Mouse (Mus musculus): ENCODE results near the gene 4930519P11Rik. TPM values are rescaled to one million over a fixed set of nuclear protein-coding genes. Genes with fewer than 3 reads are reported as not detected.

4930519P11Rik gene
- polyA plus RNA-seq, 1 experiment, result 1.4 TPM

DNA sequence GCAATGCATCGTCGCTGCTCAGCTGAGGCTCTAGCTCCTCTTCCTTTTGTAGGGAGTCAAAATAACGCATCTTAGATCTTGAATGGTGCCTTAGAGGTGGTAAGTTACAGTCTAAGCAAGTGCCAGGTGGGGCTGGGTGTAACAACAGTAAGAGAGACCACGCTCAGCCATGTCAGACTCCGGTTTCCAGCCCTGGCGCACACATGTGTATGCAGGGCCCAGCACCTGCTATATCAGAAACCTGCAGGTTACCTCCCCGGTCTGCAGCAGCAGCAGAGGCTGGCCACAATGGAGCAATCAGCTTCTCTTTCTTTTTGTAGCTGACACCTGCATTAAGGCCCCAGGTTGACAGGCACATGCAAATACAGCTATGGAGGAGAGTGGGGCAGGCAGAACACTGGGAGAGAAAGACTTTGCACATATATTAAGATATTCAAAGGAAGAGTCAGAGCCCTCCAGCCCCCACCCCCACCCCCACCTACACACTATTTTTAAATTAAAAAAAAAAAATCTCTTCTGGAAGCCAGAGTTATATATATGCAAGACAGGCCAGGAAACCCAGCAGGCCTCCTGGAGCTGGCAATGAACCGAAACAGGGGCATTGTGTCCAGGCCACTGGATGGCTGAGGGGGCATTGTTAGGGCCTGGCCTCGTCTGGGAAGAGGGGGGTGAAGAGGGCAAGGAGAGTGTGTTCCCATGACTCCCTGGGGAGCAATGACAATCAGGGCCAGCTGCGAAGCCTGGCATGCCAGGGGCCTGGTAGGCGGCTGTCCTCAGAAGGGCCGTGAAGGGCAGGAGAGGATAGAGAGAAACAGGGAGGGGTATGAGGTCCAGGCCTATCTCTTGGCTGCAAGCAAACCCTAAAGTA lies 36.1 kb downstream of the 4930519P11Rik start:
- Histone ChIP-seq H3K27me3 (ENCODE audit: control insufficient read depth, insufficient read depth, low read length) (no peaks in the 10 kb centered on the region), H3K36me3 (ENCODE audit: control insufficient read depth, insufficient read depth, low read length) (no peaks in the 10 kb centered on the region), H3K27ac (ENCODE audit: insufficient read depth, low read length) (no peak overlapping the region), H3K4me3 (ENCODE audit: extremely low read depth, insufficient read depth, insufficient read length) (no peak overlapping the region), H3K4me1 (ENCODE audit: control insufficient read depth, insufficient read depth, insufficient read length) (peaks cover 3% of the 10 kb centered on the region; the same call in 1 of the 2 replicates)
- 65% methylated on average over 12 of the region's 12 CpGs for WGBS
- TF ChIP-seq CTCF (IDR thresholded peaks at IDR 0.05; ENCODE audit: extremely low read depth, insufficient read depth, insufficient read length, insufficient replicate concordance) (no peak), POLR2A (IDR thresholded peaks at IDR 0.05; ENCODE audit: low read depth, low read length) (no peak)
- no peak for DNase-seq (ENCODE audit: low read depth in 1 of 2, low spot score in 2 of 2)

DNA sequence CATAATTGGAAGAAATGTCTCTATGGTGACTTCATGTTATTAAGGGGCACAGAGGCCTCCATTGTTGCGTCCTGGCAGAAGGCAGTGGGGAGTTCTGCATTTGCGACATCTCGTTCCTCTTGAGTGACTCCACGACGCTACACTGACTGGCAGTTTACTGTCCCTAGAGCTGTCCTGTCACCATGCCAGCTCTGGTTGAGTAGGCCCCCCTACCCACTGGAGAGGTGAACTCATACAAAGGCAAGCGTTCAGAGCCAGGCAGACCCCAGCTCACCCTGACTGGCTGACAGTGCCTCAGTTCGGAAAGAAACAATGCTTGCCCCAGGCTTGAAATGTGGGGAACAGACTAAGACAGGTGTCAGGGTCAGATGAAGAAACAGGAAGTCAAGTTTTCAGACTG lies 39.0 kb downstream of the 4930519P11Rik start:
- 26% methylated on average over 7 of the region's 7 CpGs for WGBS
- peak; percentile 27 to 37 for DNase-seq (ENCODE audit: low read depth in 1 of 2, low spot score in 2 of 2)
- TF ChIP-seq POLR2A (IDR thresholded peaks at IDR 0.05; ENCODE audit: low read depth, low read length) (no peak), CTCF (IDR thresholded peaks at IDR 0.05; ENCODE audit: extremely low read depth, insufficient read depth, insufficient read length, insufficient replicate concordance) (no peak)
- H3K4me3 ChIP-seq (ENCODE audit: extremely low read depth, insufficient read depth, insufficient read length), result peak overlapping the region; percentile 26; the same call in 1 of the 2 replicates
- H3K27me3 ChIP-seq (ENCODE audit: control insufficient read depth, insufficient read depth, low read length), result no peaks in the 10 kb centered on the region
- H3K4me1 ChIP-seq (ENCODE audit: control insufficient read depth, insufficient read depth, insufficient read length), result peaks cover 3% of the 10 kb centered on the region
- H3K36me3 ChIP-seq (ENCODE audit: control insufficient read depth, insufficient read depth, low read length), result no peaks in the 10 kb centered on the region
- peak overlapping the region; percentile 79 for H3K27ac ChIP-seq (ENCODE audit: insufficient read depth, low read length)

DNA sequence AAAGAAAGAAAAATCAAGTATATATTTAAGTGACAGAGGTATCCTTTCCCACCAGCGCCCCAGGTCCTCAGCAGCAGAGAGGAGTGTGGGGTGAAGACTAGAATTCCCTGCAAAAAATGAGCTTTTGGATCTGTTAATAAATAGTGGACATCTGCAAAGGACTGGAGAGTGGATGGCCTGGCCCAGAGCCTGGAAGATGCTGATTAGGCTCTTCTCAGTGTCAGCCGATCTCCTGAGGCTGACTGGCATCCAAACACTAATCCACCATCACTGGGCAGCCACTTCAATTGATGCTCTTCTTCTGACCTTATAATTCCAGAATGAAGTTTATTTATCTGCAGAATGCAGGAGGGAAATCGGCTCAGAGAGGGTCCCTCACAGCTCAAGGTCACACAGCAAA lies 40.2 kb downstream of the 4930519P11Rik start:
- Histone ChIP-seq H3K4me1 (ENCODE audit: control insufficient read depth, insufficient read depth, insufficient read length) (peaks cover 7% of the 10 kb centered on the region), H3K27me3 (ENCODE audit: control insufficient read depth, insufficient read depth, low read length) (no peaks in the 10 kb centered on the region), H3K27ac (ENCODE audit: insufficient read depth, low read length) (no peak overlapping the region), H3K4me3 (ENCODE audit: extremely low read depth, insufficient read depth, insufficient read length) (no peak overlapping the region), H3K36me3 (ENCODE audit: control insufficient read depth, insufficient read depth, low read length) (no peaks in the 10 kb centered on the region)
- no peak for TF ChIP-seq POLR2A (IDR thresholded peaks at IDR 0.05; ENCODE audit: low read depth, low read length)
- no peak for DNase-seq (ENCODE audit: low read depth in 1 of 2, low spot score in 2 of 2)
- 89% methylated on average over 3 of the region's 3 CpGs for WGBS

DNA sequence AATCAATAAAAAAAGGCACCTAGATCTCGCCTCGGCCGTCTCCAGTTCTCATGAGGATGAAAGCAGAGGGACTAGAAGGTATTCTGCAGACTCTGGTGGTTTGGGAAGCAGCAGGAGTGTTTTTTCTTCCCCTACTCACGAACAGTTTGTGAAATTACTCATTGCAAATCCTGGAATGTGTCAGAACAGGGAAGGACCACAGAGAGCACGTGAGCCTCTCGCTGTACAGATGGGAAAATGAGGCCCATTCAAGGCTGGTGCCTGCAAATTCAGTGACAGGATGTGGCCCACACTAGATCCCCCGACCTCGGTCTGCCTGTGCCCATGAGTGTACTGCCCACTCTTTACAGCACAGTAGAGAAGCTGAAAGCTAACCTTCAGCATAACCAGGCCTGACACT lies 41.3 kb downstream of the 4930519P11Rik start:
- Histone ChIP-seq H3K36me3 (ENCODE audit: control insufficient read depth, insufficient read depth, low read length) (no peaks in the 10 kb centered on the region), H3K4me1 (ENCODE audit: control insufficient read depth, insufficient read depth, insufficient read length) (peaks cover 7% of the 10 kb centered on the region), H3K4me3 (ENCODE audit: extremely low read depth, insufficient read depth, insufficient read length) (no peak overlapping the region), H3K27ac (ENCODE audit: insufficient read depth, low read length) (no peak overlapping the region), H3K27me3 (ENCODE audit: control insufficient read depth, insufficient read depth, low read length) (no peaks in the 10 kb centered on the region)
- no peak for DNase-seq (ENCODE audit: low read depth in 1 of 2, low spot score in 2 of 2)
- 81% methylated on average over 8 of the region's 8 CpGs for WGBS
- TF ChIP-seq CTCF (IDR thresholded peaks at IDR 0.05; ENCODE audit: extremely low read depth, insufficient read depth, insufficient read length, insufficient replicate concordance) (no peak), POLR2A (IDR thresholded peaks at IDR 0.05; ENCODE audit: low read depth, low read length) (no peak)

DNA sequence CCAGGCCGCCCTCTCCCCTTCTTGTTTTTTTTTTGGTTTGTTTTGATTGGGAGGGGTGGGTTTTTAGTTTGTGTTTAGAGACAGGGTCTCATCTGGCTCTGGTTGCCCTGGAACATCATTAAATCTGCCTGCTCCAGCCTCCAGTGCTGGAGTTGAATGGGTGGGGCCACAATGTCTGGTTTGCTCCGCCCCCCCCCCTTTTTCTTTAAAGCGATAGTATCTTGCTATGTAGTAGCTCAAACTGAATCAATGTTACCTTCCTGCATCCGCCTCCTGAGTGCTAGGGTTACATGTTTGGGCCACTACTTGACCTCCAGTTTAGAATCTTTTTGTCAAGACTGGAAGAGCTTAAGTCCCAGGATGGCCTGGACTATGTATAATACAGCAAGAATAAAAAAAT lies 42.0 kb downstream of the 4930519P11Rik start:
- H3K4me3 ChIP-seq (ENCODE audit: extremely low read depth, insufficient read depth, insufficient read length), result no peak overlapping the region
- no peaks in the 10 kb centered on the region for H3K27me3 ChIP-seq (ENCODE audit: control insufficient read depth, insufficient read depth, low read length)
- H3K4me1 ChIP-seq (ENCODE audit: control insufficient read depth, insufficient read depth, insufficient read length), result peaks cover 7% of the 10 kb centered on the region
- no peak overlapping the region for H3K27ac ChIP-seq (ENCODE audit: insufficient read depth, low read length)
- no peak for DNase-seq (ENCODE audit: low read depth in 1 of 2, low spot score in 2 of 2)
- H3K36me3 ChIP-seq (ENCODE audit: control insufficient read depth, insufficient read depth, low read length), result no peaks in the 10 kb centered on the region
- TF ChIP-seq CTCF (IDR thresholded peaks at IDR 0.05; ENCODE audit: extremely low read depth, insufficient read depth, insufficient read length, insufficient replicate concordance) (no peak), POLR2A (IDR thresholded peaks at IDR 0.05; ENCODE audit: low read depth, low read length) (no peak)
- WGBS, result 87% methylated on average over 4 of the region's 4 CpGs

DNA sequence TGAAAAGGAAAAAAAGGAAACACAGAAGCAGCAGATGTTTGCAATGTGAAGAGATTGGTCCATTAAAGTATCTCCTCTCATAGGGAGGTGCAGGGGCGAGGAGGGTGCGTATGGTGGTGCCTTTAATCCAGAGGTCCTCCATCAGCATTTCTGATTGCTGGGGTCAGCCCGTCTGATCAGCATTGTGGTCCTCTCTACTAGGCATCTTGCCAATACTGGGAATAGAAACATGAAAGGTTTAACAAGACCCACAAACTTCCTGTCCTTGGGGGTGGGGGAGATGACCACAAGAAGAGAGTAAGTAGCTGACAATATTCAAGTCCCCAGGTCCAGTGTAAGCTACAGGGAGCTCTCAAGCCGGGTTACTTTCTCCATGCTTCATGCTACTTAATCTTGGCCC lies 42.6 kb downstream of the 4930519P11Rik start:
- TF ChIP-seq POLR2A (IDR thresholded peaks at IDR 0.05; ENCODE audit: low read depth, low read length), result no peak
- TF ChIP-seq CTCF (IDR thresholded peaks at IDR 0.05; ENCODE audit: extremely low read depth, insufficient read depth, insufficient read length, insufficient replicate concordance), result no peak
- WGBS, result 29% methylated on average over 4 of the region's 4 CpGs
- no peaks in the 10 kb centered on the region for H3K27me3 ChIP-seq (ENCODE audit: control insufficient read depth, insufficient read depth, low read length)
- peaks cover 7% of the 10 kb centered on the region for H3K4me1 ChIP-seq (ENCODE audit: control insufficient read depth, insufficient read depth, insufficient read length)
- H3K4me3 ChIP-seq (ENCODE audit: extremely low read depth, insufficient read depth, insufficient read length), result no peak overlapping the region
- H3K27ac ChIP-seq (ENCODE audit: insufficient read depth, low read length), result no peak overlapping the region
- DNase-seq (ENCODE audit: low read depth in 1 of 2, low spot score in 2 of 2), result no peak
- no peaks in the 10 kb centered on the region for H3K36me3 ChIP-seq (ENCODE audit: control insufficient read depth, insufficient read depth, low read length)

DNA sequence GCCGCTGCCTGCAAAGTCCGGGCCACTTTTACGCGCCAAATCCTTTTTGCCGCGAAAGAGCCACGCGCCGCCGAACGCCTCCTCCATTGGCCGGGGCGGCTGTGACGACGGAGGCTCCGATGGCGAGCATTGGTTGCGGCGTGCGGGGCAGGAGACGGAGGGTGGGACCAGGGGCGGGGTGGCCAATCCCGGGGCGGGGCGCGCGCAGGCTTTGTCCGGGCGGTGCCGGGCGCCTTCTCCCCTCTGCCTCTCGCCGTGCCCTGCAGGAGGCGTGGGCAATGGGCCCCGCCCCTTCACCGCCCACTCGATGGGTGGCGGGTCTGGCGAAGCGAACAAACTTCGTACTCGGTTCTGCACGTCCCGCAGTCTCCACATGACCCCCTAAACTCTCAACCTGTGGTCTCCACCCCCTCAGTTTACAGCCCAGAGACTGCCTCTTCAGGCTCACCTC lies 43.4 kb downstream of the 4930519P11Rik start, which contains the start of gene E2f1:
Gene E2f1, minus strand, starts transcription at position 57 of the 451 bp plus-strand sequence.
- peak; percentile 86 to 93 for DNase-seq (ENCODE audit: low read depth in 1 of 2, low spot score in 2 of 2)
- TF ChIP-seq CTCF (IDR thresholded peaks at IDR 0.05; ENCODE audit: extremely low read depth, insufficient read depth, insufficient read length, insufficient replicate concordance) (no peak), POLR2A (IDR thresholded peaks at IDR 0.05; ENCODE audit: low read depth, low read length) (no peak)
- Histone ChIP-seq H3K36me3 (ENCODE audit: control insufficient read depth, insufficient read depth, low read length) (no peaks in the 10 kb centered on the region), H3K27ac (ENCODE audit: insufficient read depth, low read length) (peak within 1 kb of the TSS; percentile 54), H3K4me1 (ENCODE audit: control insufficient read depth, insufficient read depth, insufficient read length) (peaks cover 7% of the 10 kb centered on the region), H3K4me3 (ENCODE audit: extremely low read depth, insufficient read depth, insufficient read length) (peak within 1 kb of the TSS; percentile 63), H3K27me3 (ENCODE audit: control insufficient read depth, insufficient read depth, low read length) (no peaks in the 10 kb centered on the region)
- under 1% methylated on average over 44 of the region's 44 CpGs for WGBS

Data from spleen, adult 2 months (tissue).